Mouse (Mus musculus): ENCODE data around the gene Ttc14. TPM values are rescaled to one million over a fixed set of nuclear protein-coding genes. Genes with fewer than 3 reads are reported as not detected.

Ttc14 gene
- total and polyA plus RNA-seq, 3 experiments = 24.6 to 54.2 (median 26.4) TPM

DNA sequence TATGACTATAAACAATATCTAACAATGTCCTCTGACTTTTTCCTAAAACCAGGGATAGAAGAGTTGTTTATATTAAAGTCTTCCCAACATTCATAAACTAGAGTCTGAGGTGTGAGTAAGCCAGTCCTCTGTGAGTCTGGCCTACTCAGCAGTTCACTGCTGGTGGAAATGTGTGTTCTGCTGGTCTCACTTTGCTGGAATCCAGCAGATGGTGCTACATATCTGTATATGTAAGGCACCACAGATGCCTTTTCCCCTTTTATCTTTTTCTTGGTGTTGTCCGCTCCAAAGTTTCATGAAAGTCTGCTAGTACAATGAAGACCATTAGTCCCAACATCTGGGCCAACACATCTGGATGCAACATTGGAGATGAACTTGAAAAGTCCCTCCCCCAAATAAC is 53.4 kb downstream of the Ttc14 start:
- H3K4me3 ChIP-seq (ENCODE audit: control insufficient read depth in 1 of 2, insufficient read depth in 1 of 2, low read depth in 2 of 2, low read length in 2 of 2) = no peak overlapping the region
- TF ChIP-seq GATA1 (IDR thresholded peaks at IDR 0.05; ENCODE audit: low read depth, low read length) (no peak), ZKSCAN1 (IDR thresholded peaks at IDR 0.05; ENCODE audit: low read depth, low read length) (no peak), TBP (IDR thresholded peaks at IDR 0.05; ENCODE audit: low read depth, low read length) (no peak), RAD21 (IDR thresholded peaks at IDR 0.05; ENCODE audit: low read depth, low read length) (peak; percentile 51), SMC3 (IDR thresholded peaks at IDR 0.05; ENCODE audit: low read depth, low read length) (peak; percentile 53), CTCF (IDR thresholded peaks at IDR 0.05 in 2 of 3, conservative IDR thresholded peaks at IDR 0.05 in 1 of 3; ENCODE audit: control insufficient read depth in 1 of 3, insufficient read depth in 1 of 3, low read depth in 2 of 3, low read length in 3 of 3, poor library complexity in 1 of 3, severe bottlenecking in 1 of 3) (peak in 1 of 3 experiments; percentile 30; a peak in 2 of 6 replicates), MYB (IDR thresholded peaks at IDR 0.05; ENCODE audit: low read depth, low read length) (no peak), MAZ (IDR thresholded peaks at IDR 0.05; ENCODE audit: low read depth, low read length) (no peak), ZC3H11A (IDR thresholded peaks at IDR 0.05; ENCODE audit: low read depth, low read length) (peak; percentile 26; the same call in 1 of the 2 replicates)
- no peak for DNase-seq (ENCODE audit: low read depth, low spot score)

GRCm38 (mm10) chr3:33858939-33859338 is 59.3 kb downstream of the Ttc14 start:
- peak; percentile 51 for TF ChIP-seq ETS1 (IDR thresholded peaks at IDR 0.05; ENCODE audit: low read depth, low read length)
- TF ChIP-seq EP300 (IDR thresholded peaks at IDR 0.05; ENCODE audit: low read depth in 1 of 2, low read length in 2 of 2) = peak; percentile 9 to 22; a peak in 1 of 4 replicates
- TF ChIP-seq CHD1 (IDR thresholded peaks at IDR 0.05; ENCODE audit: low read depth, low read length) = no peak
- no peak for TF ChIP-seq TAL1 (IDR thresholded peaks at IDR 0.05; ENCODE audit: low read length)
- no peak for TF ChIP-seq TCF12 (IDR thresholded peaks at IDR 0.05; ENCODE audit: low read depth, low read length)
- TF ChIP-seq POLR2AphosphoS5 (IDR thresholded peaks at IDR 0.05; ENCODE audit: borderline replicate concordance, low read depth, low read length) = no peak
- no peak overlapping the region for H3K27ac ChIP-seq (ENCODE audit: control insufficient read depth, low read depth, low read length)
- DNase-seq (ENCODE audit: low read depth, low spot score) = no peak
- peaks cover 0 to 7% of the 10 kb centered on the region in 2 experiments; a peak in 2 of 4 replicates for H3K36me3 ChIP-seq (ENCODE audit: control insufficient read depth in 1 of 2, insufficient read depth in 2 of 2, low read length in 2 of 2)
- H3K27me3 ChIP-seq (ENCODE audit: control insufficient read depth in 1 of 2, insufficient read depth in 2 of 2, low read length in 2 of 2) = no peaks in the 10 kb centered on the region
- H3K9me3 ChIP-seq (replicated peaks; ENCODE audit: insufficient read depth, low read length) = no peaks in the 10 kb centered on the region
- no peak overlapping the region for H3K4me3 ChIP-seq (ENCODE audit: control insufficient read depth in 1 of 2, insufficient read depth in 1 of 2, low read depth in 2 of 2, low read length in 2 of 2)
- no peaks in the 10 kb centered on the region for H3K79me2 ChIP-seq (ENCODE audit: control insufficient read depth, insufficient read depth, low read length, poor library complexity)
- H3K4me1 ChIP-seq (ENCODE audit: control insufficient read depth in 1 of 2, insufficient read depth in 2 of 2, low read length in 2 of 2) = peaks cover 4 to 17% of the 10 kb centered on the region in 2 experiments
- H3K9ac ChIP-seq (ENCODE audit: control insufficient read depth, low read depth, low read length, poor library complexity, severe bottlenecking) = no peak overlapping the region

More for the DNA sequence above, 53.4 kb downstream of the Ttc14 start:
- no peaks in the 10 kb centered on the region for H3K9me3 ChIP-seq (replicated peaks; ENCODE audit: insufficient read depth, low read length)
- H3K4me1 ChIP-seq (ENCODE audit: control insufficient read depth in 1 of 2, insufficient read depth in 2 of 2, low read length in 2 of 2) = peaks cover 3 to 14% of the 10 kb centered on the region in 2 experiments; a peak in 3 of 4 replicates
- no peaks in the 10 kb centered on the region for H3K79me2 ChIP-seq (ENCODE audit: control insufficient read depth, insufficient read depth, low read length, poor library complexity)
- no peak overlapping the region for H3K27ac ChIP-seq (ENCODE audit: control insufficient read depth, low read depth, low read length)
- H3K27me3 ChIP-seq (ENCODE audit: control insufficient read depth in 1 of 2, insufficient read depth in 2 of 2, low read length in 2 of 2) = no peaks in the 10 kb centered on the region
- H3K36me3 ChIP-seq (ENCODE audit: control insufficient read depth in 1 of 2, insufficient read depth in 2 of 2, low read length in 2 of 2) = peaks cover 0 to 8% of the 10 kb centered on the region in 2 experiments; a peak in 2 of 4 replicates
- no peak overlapping the region for H3K9ac ChIP-seq (ENCODE audit: control insufficient read depth, low read depth, low read length, poor library complexity, severe bottlenecking)

Measured in MEL (cell line).